Mouse (Mus musculus): ENCODE measurements at regions not wholly inside any gene's neighbourhood (a gene's known extent, or its start where the extent isn't known, plus 50 kb on each side); places are given as distances from the start of the nearest gene placed in this dataset.

GRCm38 (mm10) chr6:148500251-148501179 is 56.3 kb upstream of the Tmtc1 start:
- Histone ChIP-seq H3K4me1 (ENCODE audit: control insufficient read depth, insufficient read depth, low read length) (peaks cover under 1% of the 10 kb centered on the region; the same call in 1 of the 2 replicates), H3K4me3 (ENCODE audit: insufficient read depth, low read length) (no peak overlapping the region)
- TF ChIP-seq CTCF (IDR thresholded peaks at IDR 0.05; ENCODE audit: extremely low read depth, insufficient read depth, low read length) = no peak
- no peak for TF ChIP-seq POLR2A (IDR thresholded peaks at IDR 0.05; ENCODE audit: extremely low read depth, insufficient read depth, low read length)

More at GRCm38 (mm10) chr6:148500251-148501179, 56.3 kb upstream of the Tmtc1 start:
- no peak overlapping the region for H3K27ac ChIP-seq (ENCODE audit: insufficient read depth, low read length)

Data from cortical plate, adult 2 months (tissue).